Mouse (Mus musculus) megakaryocyte, embryonic 14.5 days (primary cell): ENCODE data around the gene Pla2g4e. TPM values are rescaled to one million over a fixed set of nuclear protein-coding genes. Genes with fewer than 3 reads are reported as not detected.
"Not testable (repeated sequence)": the region's sequence is repeated elsewhere in the genome, so short reads cannot be mapped to it uniquely, and the experiment has no call there.

Experiments
- H3K27me3 ChIP-seq: replicated peaks from 2 replicates; pipeline ENCODE3; 2012; ENCODE audit warnings: inconsistent platforms
- H3K36me3 ChIP-seq: replicated peaks from 2 replicates; pipeline ENCODE3; 2012; ENCODE audit warnings: low read length, inconsistent platforms, mixed read lengths
- H3K4me1 ChIP-seq: 2 replicates; pipeline ENCODE4 v1.6.1; 2012; ENCODE audit warnings: inconsistent platforms
- H3K4me3 ChIP-seq: replicated peaks from 2 replicates; pipeline ENCODE3; 2012; ENCODE audit warnings: moderate library complexity, mild to moderate bottlenecking, inconsistent platforms
- H3K9me3 ChIP-seq: 2 replicates; pipeline ENCODE4 v1.6.1; 2012; ENCODE audit warnings: inconsistent platforms
- FLI1 ChIP-seq: IDR thresholded peaks from 2 replicates; pipeline ENCODE4 v1.6.1; 2012; ENCODE audit warnings: low read length, inconsistent platforms, mixed read lengths
- GATA1 ChIP-seq: IDR thresholded peaks from 3 replicates; pipeline ENCODE4 v1.6.1; 2012; ENCODE audit warnings: mixed read lengths, low read length, inconsistent platforms, borderline replicate concordance
- polyA plus RNA-seq: library from polyadenylated mRNA; stranded (reverse); fragments of >175 nt; gene quantifications from 2 replicates; pipeline ENCODE4 v1.2.3, GENCODE M21; 2012; ENCODE audit warnings: low replicate concordance; ENCODE audit not compliant: insufficient read depth

The Pla2g4e gene
- polyA plus RNA-seq, 1 experiment, result 0.07 TPM

GRCm38 (mm10) chr2:120276951-120277350, 31.8 kb upstream of the Pla2g4e start:
- Histone ChIP-seq H3K36me3 (no peaks in the 10 kb centered on the region), H3K4me1 (peaks cover 6% of the 10 kb centered on the region; the same call in 1 of the 2 replicates), H3K9me3 (no peaks in the 10 kb centered on the region), H3K27me3 (peaks cover 55% of the 10 kb centered on the region), H3K4me3 (no peak overlapping the region)
- TF ChIP-seq FLI1 (no peak), GATA1 (no peak)

DNA sequence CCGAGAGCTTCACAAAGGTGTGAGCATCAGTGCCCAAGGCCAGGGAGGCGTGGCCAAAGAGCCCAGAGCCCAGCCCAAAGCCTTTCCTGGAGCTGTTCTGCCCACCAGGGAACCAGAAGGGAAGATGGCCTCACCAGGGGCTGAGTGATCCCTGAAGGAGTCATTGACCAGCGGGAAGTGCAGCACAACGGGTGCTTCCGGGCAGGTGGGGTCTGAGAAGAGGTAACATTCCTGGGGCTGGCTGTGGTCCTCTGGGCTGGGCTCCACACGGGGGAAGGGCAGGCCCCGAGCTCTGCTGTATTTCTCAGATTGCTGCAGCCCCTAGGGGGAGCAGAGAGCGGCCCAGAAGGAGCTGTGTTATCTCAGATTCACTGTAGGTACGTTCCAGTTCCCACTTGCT, 23.5 kb upstream of the Pla2g4e start:
- Histone ChIP-seq H3K27me3 (peaks cover 60% of the 10 kb centered on the region), H3K36me3 (no peaks in the 10 kb centered on the region), H3K4me3 (no peak overlapping the region), H3K4me1 (peaks cover 6% of the 10 kb centered on the region), H3K9me3 (no peaks in the 10 kb centered on the region)
- TF ChIP-seq GATA1, result no peak
- no peak for TF ChIP-seq FLI1

- Histone ChIP-seq H3K4me3 (no peak overlapping the region), H3K27me3 (peaks cover 52% of the 10 kb centered on the region), H3K9me3 (no peaks in the 10 kb centered on the region), H3K36me3 (no peaks in the 10 kb centered on the region), H3K4me1 (peaks cover 6% of the 10 kb centered on the region)
- TF ChIP-seq FLI1, result no peak
- no peak for TF ChIP-seq GATA1
These were observed 20.4 kb upstream of the Pla2g4e start for GRCm38 (mm10) chr2:120265523-120265922.

- Histone ChIP-seq H3K4me1 (peaks cover 6% of the 10 kb centered on the region), H3K9me3 (no peaks in the 10 kb centered on the region), H3K4me3 (no peak overlapping the region), H3K36me3 (no peaks in the 10 kb centered on the region), H3K27me3 (peaks cover 50% of the 10 kb centered on the region)
- no peak for TF ChIP-seq GATA1
- TF ChIP-seq FLI1, result no peak
These were observed 19.7 kb upstream of the Pla2g4e start for GRCm38 (mm10) chr2:120264858-120265257.

- TF ChIP-seq FLI1 (no peak), GATA1 (no peak)
- Histone ChIP-seq H3K9me3 (peaks cover 3% of the 10 kb centered on the region; the same call in 1 of the 2 replicates), H3K27me3 (peaks cover 36% of the 10 kb centered on the region), H3K36me3 (no peaks in the 10 kb centered on the region), H3K4me1 (no peaks in the 10 kb centered on the region), H3K4me3 (no peak overlapping the region)
These were observed 17.7 kb upstream of the Pla2g4e start for GRCm38 (mm10) chr2:120262876-120263275.

GRCm38 (mm10) chr2:120261346-120261745, 16.2 kb upstream of the Pla2g4e start:
- TF ChIP-seq GATA1 (no peak), FLI1 (no peak)
- Histone ChIP-seq H3K4me1 (no peaks in the 10 kb centered on the region), H3K4me3 (no peak overlapping the region), H3K9me3 (peaks cover 16% of the 10 kb centered on the region), H3K36me3 (no peaks in the 10 kb centered on the region), H3K27me3 (peaks cover 30% of the 10 kb centered on the region)

DNA sequence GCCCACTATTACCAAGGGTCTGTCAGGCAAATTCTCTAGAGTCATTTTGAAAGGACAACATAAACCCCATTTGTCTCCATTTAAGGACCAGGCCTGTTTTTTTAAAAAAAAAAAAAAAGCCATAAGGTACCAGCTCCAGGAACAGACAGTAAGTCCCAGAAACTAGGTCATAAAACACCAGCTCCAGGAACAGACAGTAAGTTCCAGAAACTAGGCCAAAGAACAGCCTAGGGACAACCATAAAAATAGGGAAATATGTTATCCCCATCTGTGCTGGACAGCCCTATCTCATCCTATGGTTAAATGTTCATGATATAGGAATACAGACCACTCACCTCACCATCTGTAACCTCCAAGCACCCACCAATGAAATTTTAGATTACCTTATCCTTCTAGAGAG, 11.1 kb upstream of the Pla2g4e start:
- H3K4me1 ChIP-seq, result no peaks in the 10 kb centered on the region
- H3K36me3 ChIP-seq, result no peaks in the 10 kb centered on the region
- TF ChIP-seq FLI1 (no peak), GATA1 (no peak)
- peaks cover 16% of the 10 kb centered on the region for H3K9me3 ChIP-seq
- H3K4me3 ChIP-seq, result no peak overlapping the region
- peaks cover 18% of the 10 kb centered on the region for H3K27me3 ChIP-seq

DNA sequence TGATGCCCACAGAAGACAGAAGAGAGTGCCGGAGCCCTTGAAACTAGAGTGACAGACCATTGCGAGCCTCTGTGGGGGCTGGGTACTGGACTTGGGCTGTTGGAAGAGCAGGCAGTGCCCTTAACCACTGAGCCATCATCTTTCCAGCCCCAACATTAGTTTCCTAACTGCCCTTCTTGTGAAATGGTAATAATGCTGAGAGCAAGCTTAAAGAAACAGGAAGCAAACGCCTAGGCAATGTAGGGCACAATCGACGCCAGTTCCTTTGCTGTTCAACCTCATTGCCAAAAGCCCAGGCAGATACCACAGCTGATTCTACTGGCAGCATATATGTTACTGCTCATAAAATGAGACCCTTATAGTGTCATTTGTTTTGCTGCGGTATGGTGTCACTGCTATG, 7.5 kb upstream of the Pla2g4e start:
- Histone ChIP-seq H3K9me3 (peaks cover 12% of the 10 kb centered on the region), H3K27me3 (peaks cover 14% of the 10 kb centered on the region), H3K4me3 (no peak overlapping the region), H3K4me1 (no peaks in the 10 kb centered on the region), H3K36me3 (no peaks in the 10 kb centered on the region)
- TF ChIP-seq FLI1 (no peak), GATA1 (no peak)

DNA sequence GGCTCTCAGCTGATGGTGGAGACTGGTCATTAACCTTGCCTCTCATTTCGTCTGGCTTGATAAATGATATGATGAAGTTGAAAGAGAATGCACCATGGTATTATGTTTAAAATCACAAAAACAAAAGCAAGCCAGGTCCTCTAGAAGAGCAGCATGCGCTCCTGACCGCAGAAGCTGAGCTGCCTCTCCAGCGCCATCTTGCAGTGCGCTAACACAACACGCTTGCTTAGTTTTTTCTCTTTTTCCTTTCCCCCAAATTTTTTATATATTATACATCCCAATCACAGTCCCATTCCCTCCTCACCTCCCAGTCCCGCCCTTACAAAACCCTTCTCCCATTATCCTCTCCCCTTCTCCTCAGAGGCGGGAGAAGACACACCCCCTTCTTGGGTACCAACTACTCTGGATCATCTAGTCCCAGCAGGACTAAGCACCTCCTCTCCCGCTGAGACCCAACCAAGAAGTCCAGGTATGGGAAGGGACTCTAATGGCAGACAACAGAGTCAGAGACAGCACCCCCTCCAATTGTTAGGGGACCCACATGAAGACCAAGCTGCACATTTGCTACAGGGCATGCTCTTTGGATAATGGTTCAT, 384 bp upstream of the Pla2g4e start:
- Histone ChIP-seq H3K9me3 (peaks cover 6% of the 10 kb centered on the region), H3K36me3 (no peaks in the 10 kb centered on the region), H3K4me3 (peak overlapping the region; percentile 53), H3K27me3 (peaks cover 37% of the 10 kb centered on the region), H3K4me1 (no peaks in the 10 kb centered on the region; the same call in 1 of the 2 replicates)
- TF ChIP-seq GATA1 (no peak), FLI1 (no peak)

DNA sequence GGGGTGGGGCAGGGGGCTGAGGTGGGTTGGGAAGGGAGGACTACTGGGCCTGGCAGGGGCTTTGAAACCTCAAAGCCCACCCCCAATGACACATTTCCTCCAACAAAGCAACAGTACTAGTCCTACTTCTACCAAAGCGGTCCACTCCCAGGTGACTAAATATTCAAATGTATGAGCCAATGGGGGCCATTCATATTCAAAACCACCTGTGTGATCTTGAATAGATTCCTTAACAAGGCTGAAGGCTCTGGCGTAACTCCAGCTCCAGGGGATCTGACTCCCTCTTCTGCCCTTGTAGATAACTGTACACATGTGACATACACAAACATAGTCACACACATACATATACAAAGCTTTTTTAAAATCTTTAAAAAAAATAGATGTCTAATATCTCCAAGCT, 1.1 kb downstream of the Pla2g4e start:
- H3K36me3 ChIP-seq, result no peaks in the 10 kb centered on the region
- TF ChIP-seq FLI1, result no peak
- TF ChIP-seq GATA1, result no peak

DNA sequence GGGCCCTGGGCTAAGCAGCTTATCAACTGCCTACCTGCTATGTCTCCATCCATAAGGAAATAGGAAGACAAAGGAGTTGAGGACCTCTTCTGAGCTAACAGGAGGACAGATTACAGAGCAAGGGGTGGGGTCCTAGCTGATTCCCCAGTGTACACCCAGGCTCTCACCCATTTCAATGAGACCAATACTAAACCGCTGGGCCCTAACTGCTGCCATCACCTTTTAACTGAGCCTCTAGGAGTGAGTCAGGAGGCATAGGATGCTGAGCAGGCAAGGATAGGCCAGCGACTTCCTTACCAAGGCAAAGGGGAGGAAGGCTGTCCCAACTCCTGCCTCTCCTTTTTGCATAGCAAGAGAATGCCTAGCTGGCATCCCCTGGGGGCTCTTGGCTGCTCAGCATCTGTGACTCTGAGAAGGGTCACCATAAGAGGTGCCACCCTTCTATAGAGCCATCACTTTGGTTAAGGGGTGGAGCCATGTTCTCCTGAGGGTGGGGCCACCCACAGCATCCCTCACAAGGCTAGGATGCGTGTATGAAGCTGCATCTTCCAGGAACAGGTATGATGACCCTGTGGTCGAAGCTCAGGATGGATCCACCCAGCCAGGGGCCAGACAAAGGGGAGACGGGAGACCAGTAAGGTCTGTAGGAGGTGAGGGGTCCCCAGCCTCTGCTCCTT, 2.2 kb downstream of the Pla2g4e start:
- no peaks in the 10 kb centered on the region for H3K36me3 ChIP-seq
- H3K4me3 ChIP-seq, result no peak overlapping the region
- H3K9me3 ChIP-seq, result peaks cover 6% of the 10 kb centered on the region
- H3K4me1 ChIP-seq, result no peaks in the 10 kb centered on the region; the same call in 1 of the 2 replicates
- no peak for TF ChIP-seq GATA1
- TF ChIP-seq FLI1, result no peak
- peaks cover 38% of the 10 kb centered on the region for H3K27me3 ChIP-seq

More for the DNA sequence above, 1.1 kb downstream of the Pla2g4e start:
- Histone ChIP-seq H3K4me3 (no peak overlapping the region), H3K4me1 (no peaks in the 10 kb centered on the region; the same call in 1 of the 2 replicates), H3K9me3 (peaks cover 6% of the 10 kb centered on the region), H3K27me3 (peaks cover 38% of the 10 kb centered on the region)

DNA sequence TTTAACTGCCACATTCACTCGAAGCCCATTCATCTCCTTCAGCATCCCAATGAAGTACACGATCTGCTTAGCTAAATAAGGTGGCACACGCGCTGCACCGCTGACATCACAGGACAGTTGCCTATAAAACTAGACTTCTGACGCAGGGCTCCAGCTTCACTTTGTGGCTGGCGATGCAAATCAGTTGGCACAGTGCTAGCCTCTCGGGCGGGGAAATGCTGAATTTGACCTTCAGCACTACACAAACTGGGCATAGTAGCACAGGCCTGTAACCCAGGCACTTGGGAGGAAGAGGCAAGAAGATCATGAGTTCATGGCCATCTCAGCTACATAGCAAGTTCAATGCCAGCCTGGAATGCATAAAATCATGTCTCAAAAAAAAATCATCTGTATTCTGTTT, 6.4 kb downstream of the Pla2g4e start:
- not testable (repeated sequence) for H3K9me3 ChIP-seq, H3K36me3 ChIP-seq

More for the DNA sequence above, 6.4 kb downstream of the Pla2g4e start:
- not testable (repeated sequence) for H3K4me3 ChIP-seq, H3K4me1 ChIP-seq
- peaks cover 31% of the 10 kb centered on the region for H3K27me3 ChIP-seq
